Mouse (Mus musculus): ENCODE results near the gene Stn1.

Gene Stn1

DNA sequence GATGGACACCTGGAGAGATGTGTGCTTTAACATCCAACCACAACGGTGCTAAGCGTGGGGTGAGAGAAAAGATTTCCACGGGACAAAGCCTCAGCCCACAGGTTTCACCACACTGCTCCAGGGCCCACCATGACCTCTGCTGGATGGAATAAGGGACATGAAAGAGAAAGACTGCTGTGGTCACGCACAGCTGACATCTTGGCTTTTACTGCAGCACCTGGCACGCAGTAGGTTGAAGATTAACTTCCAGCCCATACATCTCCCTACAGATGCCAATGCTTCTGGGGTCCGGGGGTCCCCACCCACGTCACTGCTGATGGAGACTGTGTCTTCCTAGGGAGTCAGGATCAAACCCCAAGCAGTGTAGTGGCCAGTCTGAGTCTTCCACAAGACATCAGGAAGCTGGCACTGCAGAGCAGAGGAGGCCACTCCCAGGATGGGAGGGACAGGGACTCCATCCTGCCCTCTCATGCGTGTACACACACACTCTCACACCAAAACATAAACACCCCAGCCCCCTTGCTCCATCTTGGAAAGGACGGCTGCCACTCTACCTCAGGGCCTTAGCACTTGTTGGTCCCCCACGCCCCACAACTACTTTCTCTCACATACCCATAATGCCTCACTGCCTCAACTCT is 85.7 kb downstream of the Stn1 start:
- DNase-seq (ENCODE audit: low spot score): peak; percentile 37

Data from T-cell, adult 2 months (primary cell).